Mouse (Mus musculus) CD4-positive, CD25-positive, alpha-beta regulatory T cell (primary cell): ENCODE results near the gene Onecut1. TPM values are rescaled to one million over a fixed set of nuclear protein-coding genes. Genes with fewer than 3 reads are reported as not detected.

Experiments
- polyA plus RNA-seq: library from polyadenylated mRNA; unstranded; fragments of 100-300 nt; shearing (Covaris generic); gene quantifications from one replicate; pipeline ENCODE4 v1.2.1, GENCODE M21; 2017

The Onecut1 gene
- polyA plus RNA-seq = not detected

GRCm38 (mm10) chr9:74861561-74861980 is at the start of gene Onecut1:
TSS of gene Onecut1 (plus strand) at chr9:74861921.

Other genes with a start within 250 kb of the Onecut1 start
- gene Fam214a, start 91.0 kb downstream of the Onecut1 start, polyA plus RNA-seq = 45.5 TPM
- gene Arpp19, start 175.7 kb downstream of the Onecut1 start, polyA plus RNA-seq = 311 TPM
- 16.0 TPM for gene Myo5a, start 209.1 kb downstream of the Onecut1 start, polyA plus RNA-seq